Mouse (Mus musculus): ENCODE data around the gene Gm21863. TPM values are rescaled to one million over a fixed set of nuclear protein-coding genes. Genes with fewer than 3 reads are reported as not detected.
"Not testable (repeated sequence)": the region's sequence is repeated elsewhere in the genome, so short reads cannot be mapped to it uniquely, and the experiment has no call there.

Gm21863 gene
- total RNA-seq (2021), result not detected

GRCm38 (mm10) chr12:19953869-19954555 lies at the start of gene Gm21863:
Gene Gm21863 (plus strand): TSS chr12:19954505.
- DNase-seq, result not testable (repeated sequence)

GRCm38 (mm10) chr12:19928049-19928448 lies 26.3 kb upstream of the Gm21863 start:
- DNase-seq, result not testable (repeated sequence)

All from layer of hippocampus, postnatal 36 days (tissue).